8 mouse cellular contexts compared by ENCODE assay signal in genomic region chr11:79339234-79339807, GRCm38 (mm10). TPM values are rescaled to one million over a fixed set of nuclear protein-coding genes. Genes with fewer than 3 reads are reported as not detected.
A peak's percentile ranks its signal among the peaks of the same experiment; 100 is the strongest.
DNase-seq lines count a peak whose midpoint lies in the region; ATAC-seq and TF ChIP-seq lines count a peak whose summit lies in the region.

Gene Nf1 (plus strand): TSS chr11:79339693.

- TF ChIP-seq CTCF in midbrain, postnatal 0 days (IDR thresholded peaks at IDR 0.05) = no peak

- H3K4me2 ChIP-seq in embryonic facial prominence, embryonic 14.5 days (ENCODE audit: low read depth, low read length) = peak within 1 kb of the TSS; percentile 72
- H3K4me2 ChIP-seq in limb, embryonic 14.5 days (replicated peaks; ENCODE audit: low read depth, low read length, severe bottlenecking) = peak within 1 kb of the TSS; percentile 79
- H3K4me2 ChIP-seq in midbrain, postnatal 0 days (ENCODE audit: low read depth, low read length, poor library complexity, severe bottlenecking) = peak within 1 kb of the TSS; percentile 75

- peak within 1 kb of the TSS; percentile 96 for H3K4me3 ChIP-seq in embryonic facial prominence, embryonic 14.5 days (ENCODE audit: low read depth, low read length)
- H3K4me3 ChIP-seq in limb, embryonic 14.5 days (replicated peaks; ENCODE audit: low read length) = peak within 1 kb of the TSS; percentile 89
- peak within 1 kb of the TSS; percentile 94 for H3K4me3 ChIP-seq in midbrain, postnatal 0 days (ENCODE audit: low read depth, low read length)

- peak; percentile 67; the same call in 1 of the 2 replicates for TF ChIP-seq POLR2A in limb, embryonic 14.5 days (IDR thresholded peaks at IDR 0.05; ENCODE audit: borderline replicate concordance, extremely low read depth, insufficient read depth, insufficient read length)

- H3K27ac ChIP-seq in embryonic facial prominence, embryonic 14.5 days (replicated peaks; ENCODE audit: low read depth, low read length) = peak within 1 kb of the TSS; percentile 88
- peak within 1 kb of the TSS; percentile 93 for H3K27ac ChIP-seq in limb, embryonic 14.5 days (replicated peaks; ENCODE audit: low read depth, low read length)
- H3K27ac ChIP-seq in midbrain, postnatal 0 days (ENCODE audit: low read depth, low read length) = peak within 1 kb of the TSS; percentile 93

- H3K27me3 ChIP-seq in embryonic facial prominence, embryonic 14.5 days (replicated peaks; ENCODE audit: control insufficient read depth, insufficient read depth, low read length) = no peaks in the 10 kb centered on the region
- no peaks in the 10 kb centered on the region for H3K27me3 ChIP-seq in limb, embryonic 14.5 days (ENCODE audit: control insufficient read depth, insufficient read depth, low read length)
- H3K27me3 ChIP-seq in midbrain, postnatal 0 days (ENCODE audit: insufficient read depth, low read length) = no peaks in the 10 kb centered on the region

- peak; percentile 96 for DNase-seq in 3T3-L1 (ENCODE audit: low read depth, low spot score)
- DNase-seq in adrenal gland, postnatal 4 days (ENCODE audit: low spot score in 2 of 2) = peak; percentile 91 to 95
- peak; percentile 98 for DNase-seq in embryonic facial prominence, embryonic 14.5 days (ENCODE audit: low spot score)
- DNase-seq in heart, adult 8-10 months (ENCODE audit: low spot score) = peak; percentile 92
- peak; percentile 97 for DNase-seq in kidney, adult 9 months
- DNase-seq in limb, embryonic 14.5 days (ENCODE audit: low spot score) = peak; percentile 97
- DNase-seq in midbrain, postnatal 0 days (ENCODE audit: low spot score) = peak; percentile 98
- DNase-seq in spleen, postnatal 14 days (ENCODE audit: low spot score in 2 of 2) = peak; percentile 78

- WGBS in embryonic facial prominence, embryonic 14.5 days = 0% methylated on average over 6 of the region's 49 CpGs
- under 1% methylated on average over 36 of the region's 49 CpGs for whole genome bisulfite sequencing in limb, embryonic 14.5 days
- under 1% methylated on average over 47 of the region's 49 CpGs for WGBS in midbrain, postnatal 0 days

- 0 out of 2 replicates have a peak, but pooled peaks cover 6% of the 10 kb centered on the region for H3K4me1 ChIP-seq in embryonic facial prominence, embryonic 14.5 days (ENCODE audit: control insufficient read depth, insufficient read depth, low read length)
- H3K4me1 ChIP-seq in limb, embryonic 14.5 days (ENCODE audit: control insufficient read depth, insufficient read depth, low read length) = peaks cover 14% of the 10 kb centered on the region
- peaks cover 5% of the 10 kb centered on the region; the same call in 1 of the 2 replicates for H3K4me1 ChIP-seq in midbrain, postnatal 0 days (ENCODE audit: insufficient read depth, low read length)

- no peaks in the 10 kb centered on the region for H3K9me3 ChIP-seq in embryonic facial prominence, embryonic 14.5 days (ENCODE audit: control insufficient read depth, low read length)
- H3K9me3 ChIP-seq in limb, embryonic 14.5 days (ENCODE audit: control insufficient read depth, low read length) = no peaks in the 10 kb centered on the region
- no peaks in the 10 kb centered on the region for H3K9me3 ChIP-seq in midbrain, postnatal 0 days (ENCODE audit: low read length)

- peak; percentile 96 for ATAC-seq in embryonic facial prominence, embryonic 14.5 days (ENCODE audit: low read depth)
- ATAC-seq in limb, embryonic 14.5 days (ENCODE audit: low FRiP score, low read depth) = peak; percentile 94
- peak; percentile 94 for ATAC-seq in midbrain, postnatal 0 days (ENCODE audit: low FRiP score)

- H3K36me3 ChIP-seq in embryonic facial prominence, embryonic 14.5 days (ENCODE audit: control insufficient read depth, insufficient read depth, low read length) = peaks cover 5% of the 10 kb centered on the region; the same call in 1 of the 2 replicates
- peaks cover 11% of the 10 kb centered on the region; the same call in 1 of the 2 replicates for H3K36me3 ChIP-seq in limb, embryonic 14.5 days (ENCODE audit: control insufficient read depth, insufficient read depth, low read length)
- 0 out of 2 replicates have a peak, but pooled peaks cover 2% of the 10 kb centered on the region for H3K36me3 ChIP-seq in midbrain, postnatal 0 days (ENCODE audit: insufficient read depth, low read length)

- peak within 1 kb of the TSS; percentile 97 for H3K9ac ChIP-seq in embryonic facial prominence, embryonic 14.5 days (ENCODE audit: low read depth, low read length)
- H3K9ac ChIP-seq in limb, embryonic 14.5 days (ENCODE audit: low read depth, low read length, severe bottlenecking) = peak within 1 kb of the TSS; percentile 95
- peak within 1 kb of the TSS; percentile 99 for H3K9ac ChIP-seq in midbrain, postnatal 0 days (replicated peaks; ENCODE audit: low read length, poor library complexity, severe bottlenecking)

RNA-seq across cellular contexts. Expression of gene Nf1, which starts in this region (rescaled TPM):
- total RNA-seq in adrenal gland, postnatal 4 days (2021) = 10 to 100 TPM; 74.9 to 76.1 TPM
- polyA plus RNA-seq in embryonic facial prominence, embryonic 14.5 days (2014; fragmentation: Nextera tagmentation; extraction: Ambion mirVana) = 8.8 and 9.2 TPM in 2 replicates
- total RNA-seq in heart, adult 8-10 months (2022) = 10 to 100 TPM; 25.2 to 31.6 (median 29.9) TPM
- polyA plus RNA-seq in limb, embryonic 14.5 days (2012; rRNA removed) = 21.7 and 25.2 TPM in 2 replicates
- polyA plus RNA-seq in limb, embryonic 14.5 days (2014; fragmentation: Nextera tagmentation; extraction: Ambion mirVana) = 10.8 and 12.1 TPM in 2 replicates
- 83.0 and 99.1 TPM in 2 replicates for total RNA-seq in midbrain, postnatal 0 days (2014; rRNA removed)
- polyA plus RNA-seq in midbrain, postnatal 0 days (2015; fragmentation: Nextera tagmentation; extraction: Ambion mirVana) = 7.0 and 7.3 TPM in 2 replicates

Comparison
In these comparisons a context has a peak if more than half of its experiments do, and no peak if none do; other contexts are left out.
1. Peak in every context shown above with its lines: DNase-seq, ATAC-seq, H3K4me3 ChIP-seq and H3K27ac ChIP-seq.